Mouse (Mus musculus) spleen, adult 12 weeks (tissue): Measurements from ENCODE around the gene Fam3a.
"Not testable (repeated sequence)": the region's sequence is repeated elsewhere in the genome, so short reads cannot be mapped to it uniquely, and the experiment has no call there.

Experiments used
- DNase-seq: peaks from one replicate; pipeline ENCODE4 v3.0.0; 2022; ENCODE audit warnings: low spot score

Gene Fam3a

GRCm38 (mm10) chrX:74392535-74393443 lies at the start of gene Fam3a, which contains the start of gene Ikbkg:
Gene Fam3a, minus strand, starts transcription at chrX:74393272.
Gene Ikbkg, plus strand, starts transcription at chrX:74393290.
- peak; percentile 73 for DNase-seq

GRCm38 (mm10) chrX:74429290-74429821 lies 36.3 kb upstream of the Fam3a start:
- peak; percentile 65 for DNase-seq

GRCm38 (mm10) chrX:74428826-74429276 lies 35.8 kb upstream of the Fam3a start, which contains the start of gene G6pdx:
Gene G6pdx, minus strand, starts transcription at chrX:74429194.
- peak; percentile 84 for DNase-seq

GRCm38 (mm10) chrX:74428146-74428825 lies 35.2 kb upstream of the Fam3a start:
- no peak for DNase-seq

GRCm38 (mm10) chrX:74427116-74427515 lies 34.0 kb upstream of the Fam3a start:
- DNase-seq, result no peak

- DNase-seq, result no peak
Measured at GRCm38 (mm10) chrX:74426256-74426655, 33.2 kb upstream of the Fam3a start.

- DNase-seq, result peak; percentile 64
Measured at GRCm38 (mm10) chrX:74425195-74425594, 32.1 kb upstream of the Fam3a start.

GRCm38 (mm10) chrX:74424443-74424842 lies 31.4 kb upstream of the Fam3a start:
- DNase-seq, result no peak

GRCm38 (mm10) chrX:74413377-74413776 lies 20.3 kb upstream of the Fam3a start:
- DNase-seq, result peak; percentile 34

- no peak for DNase-seq
Measured at GRCm38 (mm10) chrX:74408340-74408739, 15.3 kb upstream of the Fam3a start.

- no peak for DNase-seq
Measured at GRCm38 (mm10) chrX:74400136-74400535, 7.1 kb upstream of the Fam3a start.

GRCm38 (mm10) chrX:74388153-74388552 lies 4.9 kb downstream of the Fam3a start:
- DNase-seq, result no peak

GRCm38 (mm10) chrX:74384451-74384850 lies 8.6 kb downstream of the Fam3a start:
- no peak for DNase-seq

GRCm38 (mm10) chrX:74372888-74373549 lies 20.1 kb downstream of the Fam3a start, which contains the start of the genes Ubl4a and Slc10a3:
Gene Ubl4a, minus strand, starts transcription at chrX:74373218.
Gene Slc10a3, minus strand, starts transcription at chrX:74373349.
- peak; percentile 78 for DNase-seq

GRCm38 (mm10) chrX:74368209-74368909 lies 24.7 kb downstream of the Fam3a start:
- peak; percentile 59 for DNase-seq

- no peak for DNase-seq
Measured at GRCm38 (mm10) chrX:74367512-74367911, 25.6 kb downstream of the Fam3a start.

- no peak for DNase-seq
Measured at GRCm38 (mm10) chrX:74359171-74359570, 33.9 kb downstream of the Fam3a start.

GRCm38 (mm10) chrX:74357069-74357468 lies 36.0 kb downstream of the Fam3a start:
- DNase-seq, result not testable (repeated sequence)

GRCm38 (mm10) chrX:74353467-74353770 lies 39.7 kb downstream of the Fam3a start, which contains the start of gene Lage3:
Gene Lage3, minus strand, starts transcription at chrX:74353618.
- peak; percentile 42 for DNase-seq

GRCm38 (mm10) chrX:74352645-74353466 lies 40.2 kb downstream of the Fam3a start:
- DNase-seq, result no peak
